Mouse (Mus musculus): ENCODE measurements around the gene Snrnp70.
"Not testable (repeated sequence)": the region's sequence is repeated elsewhere in the genome, so short reads cannot be mapped to it uniquely, and the experiment has no call there.

GRCm38 (mm10) chr7:45396337-45396775 lies 814 bp upstream of the Snrnp70 start:
- not testable (repeated sequence) for TF ChIP-seq CTCF, POLR2A (IDR thresholded peaks at IDR 0.05; ENCODE audit: extremely low read depth, insufficient read depth, low read length)

Data from cortical plate, adult 2 months (tissue).